Mouse (Mus musculus) gastrocnemius, adult 18-20 months (tissue): ENCODE measurements around the gene Atr. TPM values are rescaled to one million over a fixed set of nuclear protein-coding genes. Genes with fewer than 3 reads are reported as not detected.

ENCODE experiments used
- DNase-seq: peaks from one replicate; pipeline ENCODE4 v3.0.0; 2021; ENCODE audit warnings: low spot score
- long read RNA-seq, 2 experiments: library from polyadenylated mRNA; stranded (forward); transcript quantifications; one replicate each; pipeline ENCODE4 v2.0.0; 2021
- total RNA-seq, 2 experiments: library from RNA; stranded (reverse); gene quantifications; 2 replicates each; pipeline ENCODE4 v1.2.3; 2021

Gene Atr
- 1 to 10 TPM; 3.5 to 3.8 TPM for total RNA-seq
- long read RNA-seq, experiment 1, partial matches to known transcripts: 0 of 1 reads
- long read RNA-seq, experiment 1, other reads (novel, unspliced or antisense): 1 of 1 reads
- long read RNA-seq, experiment 2, partial matches to known transcripts: 1 of 2 reads
- long read RNA-seq, experiment 2, other reads (novel, unspliced or antisense): 1 of 2 reads

DNA sequence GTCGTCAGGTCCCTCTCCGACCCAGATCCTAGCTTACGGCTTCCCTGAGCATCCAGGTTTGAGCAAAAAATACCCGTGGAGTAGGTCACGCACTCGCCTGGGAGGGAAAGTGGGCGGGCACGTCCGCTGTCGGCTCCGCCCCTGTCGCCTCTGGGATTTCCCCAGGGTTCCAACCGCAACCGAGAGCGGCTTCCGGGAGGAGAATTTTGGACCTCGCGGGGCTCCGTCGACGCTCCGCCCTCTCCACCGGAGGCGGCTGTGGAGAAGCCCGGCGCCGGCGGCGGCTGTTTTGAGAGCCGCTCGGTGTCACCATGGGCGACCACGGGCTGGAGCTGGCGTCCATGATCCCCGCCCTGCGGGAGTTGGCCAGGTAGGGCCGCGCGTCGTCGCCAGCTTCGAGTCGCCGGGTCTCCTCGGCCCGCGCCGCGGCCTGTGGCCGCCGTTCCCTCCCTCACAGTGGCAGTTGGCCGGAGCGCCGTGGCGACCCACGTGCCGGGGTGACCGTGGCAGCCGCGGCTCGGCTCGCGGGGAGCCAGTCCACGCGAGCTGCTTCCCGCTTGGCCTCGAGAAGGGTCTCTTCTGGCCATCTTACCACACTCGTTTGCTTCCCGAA lies at the start of gene Atr:
Gene Atr, plus strand, starts transcription at position 184 of the 613 bp plus-strand sequence.
- DNase-seq: peak; percentile 95

DNA sequence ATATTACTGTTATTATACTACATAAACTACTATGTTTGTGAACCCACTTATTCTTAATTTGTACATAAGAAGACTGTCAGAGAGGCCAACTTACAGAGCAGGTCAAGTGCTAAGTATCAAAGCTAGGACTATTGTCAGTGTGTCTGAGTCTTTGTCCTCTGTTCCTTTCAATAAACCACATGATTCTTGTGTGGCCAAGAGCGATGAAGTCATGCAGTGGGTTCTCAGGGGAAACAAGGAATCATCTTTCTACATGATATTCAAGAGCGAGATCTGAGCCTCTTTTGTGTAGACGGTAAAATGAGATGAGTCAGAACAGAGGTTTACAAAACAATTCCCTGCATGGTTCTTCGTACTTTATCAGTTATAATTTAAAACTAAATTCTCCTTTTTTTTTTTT lies 47.8 kb upstream of the Atr start:
- DNase-seq: no peak

DNA sequence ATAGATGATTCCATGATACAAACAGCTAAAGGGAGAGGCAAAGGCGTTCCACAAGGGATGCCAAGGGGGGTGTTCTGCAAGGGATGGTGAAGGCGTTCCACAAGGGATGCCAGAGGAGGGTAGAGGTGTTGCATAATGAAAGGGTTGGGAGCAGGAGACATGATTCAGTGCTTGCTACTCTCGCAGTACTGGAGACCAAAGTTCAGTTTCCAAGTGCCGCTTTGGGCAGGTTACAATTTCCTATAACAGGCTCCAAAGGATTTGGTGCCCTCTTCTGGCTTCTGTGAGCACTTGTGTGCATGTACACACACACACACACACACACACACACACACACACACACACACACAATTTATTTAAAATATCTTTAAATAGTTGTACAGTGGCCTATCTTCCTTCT lies 45.6 kb upstream of the Atr start:
- DNase-seq: no peak

DNA sequence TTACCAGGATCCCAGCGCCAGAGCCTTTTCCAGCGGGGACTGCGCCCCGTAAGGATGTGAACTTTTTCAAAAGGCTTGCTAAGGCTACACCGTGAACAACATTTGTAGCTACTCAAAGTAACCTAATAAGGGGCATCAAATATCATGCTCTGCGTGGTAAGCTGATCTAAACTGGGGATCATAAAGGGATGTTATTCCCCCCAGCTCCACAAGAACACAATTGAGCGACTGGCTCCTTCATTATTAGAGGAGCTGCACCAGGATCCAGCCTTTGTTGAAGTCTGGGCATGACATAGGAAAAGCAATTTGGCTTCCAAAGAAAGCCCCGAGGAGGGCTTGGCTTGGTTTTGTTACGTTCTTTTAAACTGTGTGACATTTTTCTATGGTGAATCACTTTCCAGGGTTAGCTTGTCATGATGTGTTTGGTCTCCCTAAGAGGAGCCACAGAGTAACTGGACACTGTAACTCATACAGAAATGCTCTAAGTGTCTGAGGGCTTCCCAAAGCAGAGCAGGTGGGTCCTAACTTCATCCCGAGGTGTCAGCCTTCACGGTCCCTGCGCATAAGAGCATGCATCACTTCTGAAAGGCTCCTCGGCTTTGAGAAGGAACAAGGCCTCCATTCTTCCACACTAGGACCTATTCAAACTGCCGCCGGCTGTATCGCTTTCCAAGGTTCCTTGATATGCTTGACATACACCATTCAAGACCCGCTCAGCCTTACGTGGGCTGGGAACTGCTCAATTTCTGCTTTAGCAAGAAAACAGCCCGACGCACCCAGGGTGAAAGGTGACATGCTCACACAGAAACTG lies 43.5 kb upstream of the Atr start:
- DNase-seq: no peak

DNA sequence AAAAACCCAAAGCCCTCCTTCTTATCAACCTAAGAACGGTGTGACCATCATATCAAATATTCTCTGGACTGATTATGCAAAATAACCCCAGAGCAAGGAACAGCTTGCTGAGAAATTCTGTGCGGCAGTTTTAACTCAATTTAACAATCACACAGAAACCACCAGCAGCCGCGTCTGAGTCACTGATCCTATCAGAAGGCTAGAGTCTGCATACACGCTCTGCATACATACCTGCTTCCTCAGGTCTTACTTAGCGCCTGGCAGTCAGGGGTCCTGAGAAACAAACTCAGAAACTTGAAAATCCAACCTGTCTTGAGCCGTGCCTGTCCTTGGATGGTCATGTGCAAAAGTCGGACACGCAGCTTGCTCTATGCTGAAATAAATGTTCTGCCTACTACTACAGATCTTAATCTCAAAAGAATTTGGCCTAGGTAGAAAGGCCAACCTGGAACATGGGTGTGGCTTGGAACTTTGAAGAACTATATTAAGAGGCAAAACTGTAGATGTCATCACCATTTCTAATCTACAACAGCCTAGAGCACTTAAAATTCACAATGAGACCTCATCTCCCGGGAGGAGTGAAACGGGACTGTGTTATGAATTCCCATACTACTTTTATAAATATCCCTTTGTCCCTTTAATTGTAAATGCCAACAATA lies 42.3 kb upstream of the Atr start:
- no peak for DNase-seq

DNA sequence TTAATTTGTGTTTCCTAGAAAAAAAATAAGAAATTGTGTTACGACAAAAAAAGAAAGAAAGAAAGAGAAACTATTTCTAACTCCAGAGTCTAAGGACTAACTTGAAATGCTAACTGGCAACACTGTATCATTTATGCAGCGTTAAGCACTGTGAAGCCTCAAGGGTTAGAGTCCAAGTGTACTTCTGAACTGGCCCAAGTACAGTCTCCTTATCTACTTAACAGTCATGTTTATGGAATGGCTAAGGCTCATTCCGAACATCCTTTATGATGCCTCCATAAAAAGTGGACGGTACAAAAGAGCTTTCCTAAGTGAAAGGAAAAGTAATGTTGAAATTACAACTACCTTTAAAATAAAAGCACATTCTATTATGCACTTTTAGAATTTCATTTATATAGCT lies 41.7 kb upstream of the Atr start:
- DNase-seq: no peak

DNA sequence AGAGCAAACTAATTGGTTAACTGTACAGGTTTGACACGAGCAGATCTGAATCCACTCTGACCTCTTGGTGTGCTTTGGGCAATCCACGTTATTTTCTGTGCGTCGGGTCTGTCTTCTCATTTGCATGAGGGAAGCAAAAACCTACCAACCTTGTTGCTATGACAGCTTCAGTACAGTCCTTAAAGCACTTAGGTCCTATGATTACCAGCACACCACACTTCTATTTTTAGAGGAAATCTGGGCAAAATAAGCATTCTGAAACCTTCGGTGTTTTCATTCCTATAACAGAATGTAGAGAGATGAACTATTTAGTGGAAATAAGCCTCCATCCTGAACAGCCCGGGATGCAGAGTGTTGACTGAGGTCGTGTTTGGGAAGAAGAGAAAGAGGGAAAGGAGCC lies 34.9 kb upstream of the Atr start:
- no peak for DNase-seq

DNA sequence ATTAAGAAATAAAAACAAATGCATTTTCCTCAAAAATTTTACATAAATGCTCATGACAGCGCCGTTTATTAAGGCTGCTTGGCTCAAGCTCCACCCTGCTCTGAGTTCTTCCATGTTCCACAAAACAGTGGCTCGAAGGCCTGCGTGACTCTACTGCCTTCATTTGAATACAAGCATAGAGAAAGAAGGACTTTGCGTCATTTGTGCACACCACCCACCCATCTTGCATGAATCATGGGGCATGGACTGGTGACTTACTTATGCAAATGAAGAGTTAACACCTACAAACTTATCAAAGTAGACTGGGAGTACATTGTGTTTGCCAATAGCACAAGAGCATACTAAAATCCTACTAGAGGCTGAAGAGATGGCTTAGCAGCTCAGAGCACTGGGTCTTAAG lies 29.8 kb upstream of the Atr start:
- DNase-seq: no peak

DNA sequence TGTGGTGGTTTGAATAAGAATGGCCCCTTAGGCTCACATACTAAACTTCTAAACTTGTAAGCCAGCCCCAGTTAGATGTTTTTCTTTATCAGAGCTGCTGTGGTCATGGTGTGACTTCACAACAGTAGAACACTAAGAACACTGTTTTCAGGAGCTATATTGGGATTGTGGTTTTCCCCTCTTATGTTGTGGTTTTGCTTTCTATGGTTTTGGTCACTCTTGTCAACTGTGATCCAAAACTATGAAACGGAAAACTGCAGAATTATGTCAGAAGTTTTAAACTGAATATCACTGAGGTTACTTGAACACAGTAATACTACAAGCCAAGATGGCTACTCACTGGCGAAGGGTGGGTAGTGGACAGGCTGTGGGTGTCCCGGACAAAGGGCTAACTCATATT lies 24.6 kb upstream of the Atr start:
- DNase-seq: no peak

DNA sequence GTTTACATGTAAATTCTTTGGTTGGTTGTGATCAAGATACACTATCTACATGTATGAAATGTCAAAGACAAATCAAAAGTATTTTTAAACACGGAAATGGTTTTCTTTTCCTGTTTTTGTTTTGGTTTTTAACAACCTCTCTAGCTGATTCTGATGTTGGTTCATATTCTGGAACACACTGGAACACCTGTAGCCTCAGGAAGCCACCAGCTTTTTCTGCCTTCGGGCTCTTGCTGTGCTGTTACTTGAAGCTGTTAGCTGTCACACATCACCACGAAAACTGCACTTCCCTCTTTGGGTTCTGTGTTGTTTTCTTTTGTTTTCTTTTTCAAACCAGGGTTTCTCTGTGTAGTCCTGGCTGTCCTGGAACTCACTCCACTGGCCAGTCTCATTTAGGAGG lies 22.6 kb upstream of the Atr start:
- no peak for DNase-seq

DNA sequence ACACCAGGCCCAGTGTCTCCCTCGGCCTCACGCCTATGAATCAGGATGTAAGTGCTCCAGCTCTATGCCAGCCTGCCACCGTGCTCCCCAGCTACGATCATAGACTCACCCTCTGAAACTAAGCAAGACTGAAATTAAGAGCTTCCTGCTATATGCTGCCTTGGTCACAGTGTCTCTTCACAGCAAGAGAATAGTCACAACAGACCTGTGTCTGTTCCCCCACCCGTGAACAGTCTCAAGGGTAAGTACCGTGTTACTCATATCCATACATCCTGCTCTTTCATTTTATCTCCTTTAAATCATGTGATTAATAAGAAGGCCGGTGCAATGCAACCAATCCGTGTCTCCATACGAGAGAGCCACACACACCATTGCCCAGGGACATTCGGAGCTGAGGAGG lies 21.7 kb upstream of the Atr start:
- DNase-seq: no peak

DNA sequence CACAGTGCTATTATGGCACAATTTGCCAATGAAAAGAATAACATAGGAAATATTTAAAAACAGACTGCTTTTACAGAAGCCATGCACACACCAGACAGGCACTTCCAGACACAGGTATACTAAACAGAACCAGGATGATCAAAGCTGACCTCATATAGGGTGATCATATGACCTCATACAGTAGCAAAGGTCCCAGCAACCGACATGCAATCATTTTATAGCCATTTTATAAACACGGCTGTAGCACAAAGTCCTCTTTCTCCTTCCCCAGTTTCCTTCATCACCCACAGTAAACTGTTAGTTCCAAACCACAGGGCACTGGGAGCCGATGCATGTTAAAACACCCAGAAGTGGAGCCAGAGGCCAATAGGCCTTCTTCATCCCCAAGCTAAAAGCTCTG lies 18.0 kb upstream of the Atr start:
- no peak for DNase-seq

DNA sequence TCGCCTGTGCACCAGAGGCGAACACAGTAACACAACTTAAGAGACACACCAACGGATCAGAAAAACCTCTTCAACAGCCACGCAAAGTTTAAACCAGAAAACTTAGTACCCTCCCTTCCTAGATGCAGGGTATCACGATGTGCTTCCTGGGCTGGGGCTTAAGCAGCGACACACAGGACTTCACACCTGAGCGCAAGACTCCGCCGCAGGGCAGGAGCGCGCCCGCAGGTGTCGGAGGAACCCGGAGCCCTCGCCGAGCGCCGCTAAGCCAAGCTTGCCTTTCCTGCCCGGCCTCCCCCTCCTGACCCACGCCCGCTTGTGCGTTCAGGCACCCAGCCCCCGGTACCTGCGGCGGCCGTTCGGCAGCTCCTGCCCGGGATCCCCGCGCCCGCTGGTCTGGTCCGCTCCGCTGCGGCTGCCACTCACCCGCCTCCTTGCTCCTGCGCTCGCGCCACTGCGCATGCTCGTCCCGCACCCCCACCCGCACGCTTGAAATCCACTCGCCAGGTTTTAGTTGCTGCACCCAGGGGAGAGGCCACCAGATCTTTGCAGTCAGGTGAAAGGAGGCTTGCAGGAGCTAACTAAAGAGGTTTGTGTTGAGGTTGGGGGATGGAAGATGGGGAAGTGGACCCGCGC lies 12.5 kb upstream of the Atr start, which contains the start of gene Pls1:
Gene Pls1, minus strand, starts transcription at position 487 of the 636 bp plus-strand sequence.
- peak; percentile 54 for DNase-seq

DNA sequence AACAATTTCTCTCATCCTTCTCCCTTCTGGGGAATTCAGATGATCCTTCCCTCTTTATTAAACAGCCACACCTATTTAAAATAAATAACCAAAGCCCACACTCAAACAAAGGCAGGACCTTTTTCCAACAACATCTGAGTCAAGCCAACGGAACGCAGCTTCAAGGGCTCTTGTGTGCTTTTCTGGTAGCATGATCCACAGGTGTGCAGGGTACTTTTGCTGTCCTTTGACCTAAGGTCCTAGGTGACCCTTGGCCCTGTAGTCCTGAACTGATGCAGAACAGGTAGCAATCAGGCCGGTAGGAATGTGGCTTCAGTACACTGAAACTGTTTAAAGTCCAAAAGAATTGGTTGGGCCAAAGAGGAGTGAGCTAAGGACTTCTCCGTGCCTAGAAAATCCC lies 11.7 kb upstream of the Atr start:
- DNase-seq: no peak

DNA sequence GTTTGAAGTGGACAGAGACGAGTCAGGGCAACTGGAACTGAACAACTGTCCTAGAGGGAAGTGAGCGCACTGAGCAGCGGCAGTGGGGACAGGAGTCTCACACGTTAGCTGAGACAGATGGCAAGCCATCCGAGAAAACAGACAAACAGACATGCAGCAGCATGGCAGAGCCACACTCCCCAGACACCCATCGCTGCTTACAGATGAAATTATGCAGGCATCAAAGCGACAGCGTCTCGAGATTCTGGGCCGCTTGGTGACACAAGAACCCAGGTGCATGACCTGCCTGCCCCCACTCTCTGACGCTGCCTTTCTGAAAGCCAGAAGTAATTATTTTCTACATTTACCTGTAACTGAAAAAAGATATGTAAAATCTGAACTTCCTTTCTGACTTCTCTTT lies 5.7 kb upstream of the Atr start:
- no peak for DNase-seq

DNA sequence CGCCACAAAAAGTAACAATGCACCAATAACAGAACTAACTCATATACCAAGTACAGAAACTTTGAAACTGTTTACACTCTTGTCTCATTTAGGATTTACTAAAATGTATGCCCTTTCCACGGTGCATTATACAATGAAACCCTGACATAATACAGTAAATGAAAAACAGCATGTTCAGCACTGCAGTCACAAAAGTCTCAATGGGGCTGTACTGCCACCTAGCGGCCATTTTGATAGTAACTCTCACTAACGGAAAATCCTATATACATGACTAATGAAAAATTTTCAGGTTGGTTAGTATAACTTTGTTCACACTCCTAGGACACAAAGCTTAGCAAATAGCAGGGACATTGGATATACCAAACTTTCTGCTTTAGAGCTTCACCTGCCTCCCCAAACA lies 4.5 kb upstream of the Atr start:
- DNase-seq: peak; percentile 64

DNA sequence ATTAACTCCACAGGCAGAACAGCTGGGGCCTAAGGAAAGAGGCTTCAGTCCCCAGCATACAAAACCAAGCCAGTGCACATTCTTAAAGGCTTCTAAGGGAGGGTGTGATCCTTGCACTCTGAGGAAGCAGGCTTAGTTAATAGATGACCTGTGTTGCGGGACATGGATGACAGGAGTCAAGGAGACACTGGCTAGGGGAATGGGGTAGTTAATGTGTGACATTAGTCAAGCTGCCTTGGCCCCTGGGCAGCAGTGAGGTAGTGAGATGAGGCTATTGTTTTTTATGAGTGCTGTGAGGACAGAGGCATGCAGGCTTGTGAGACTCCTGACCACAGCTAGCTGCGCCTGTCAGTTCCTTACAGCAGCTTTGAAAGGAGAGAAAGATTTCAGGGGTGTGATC lies 2.5 kb upstream of the Atr start:
- DNase-seq: no peak

DNA sequence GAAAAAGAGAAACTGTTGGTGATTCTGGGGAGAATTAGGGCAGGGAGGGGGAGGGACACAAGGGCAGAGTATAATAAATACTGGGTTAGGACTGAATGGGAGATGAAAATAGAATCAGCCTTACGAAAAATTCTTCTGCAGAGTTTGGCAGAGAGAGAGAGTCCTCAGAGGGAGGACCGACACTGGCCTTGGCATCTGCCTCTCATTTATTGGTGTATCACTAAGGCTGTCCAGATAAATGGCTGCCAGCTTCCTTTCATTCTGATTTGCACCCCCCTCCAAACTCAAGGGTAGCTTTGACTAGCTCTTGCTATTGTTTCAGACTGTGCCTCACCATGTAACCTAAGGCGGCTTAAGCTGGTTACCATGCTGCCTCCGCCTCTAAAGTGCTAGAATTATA lies 1.4 kb upstream of the Atr start:
- no peak for DNase-seq

DNA sequence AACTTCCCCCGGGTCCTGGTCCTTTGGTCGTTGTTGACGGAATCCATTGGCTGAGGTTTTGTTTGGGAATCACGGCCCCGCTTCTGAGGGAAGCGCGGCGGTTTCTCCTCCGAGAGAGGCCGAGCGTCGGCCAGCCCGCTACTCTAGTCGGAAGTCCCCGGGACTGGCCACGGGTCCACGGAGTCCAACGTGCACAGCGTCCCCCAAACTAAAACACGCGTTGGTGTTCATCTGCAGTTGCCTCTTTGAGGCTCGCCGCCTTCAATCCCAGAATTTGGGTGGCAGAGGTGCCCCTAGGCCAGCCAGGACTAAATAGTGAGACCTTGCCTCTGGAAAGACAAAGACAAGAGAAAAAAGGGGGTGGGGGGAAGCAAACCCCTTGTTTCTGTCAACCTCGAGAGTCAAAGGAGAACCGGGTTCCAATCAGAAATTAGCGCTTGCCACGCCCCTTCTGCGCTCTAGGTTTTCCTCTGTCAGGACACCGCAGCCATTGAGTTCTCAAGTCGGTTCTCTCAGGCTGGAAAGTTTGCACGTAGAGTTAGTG lies 702 bp downstream of the Atr start:
- no peak for DNase-seq

DNA sequence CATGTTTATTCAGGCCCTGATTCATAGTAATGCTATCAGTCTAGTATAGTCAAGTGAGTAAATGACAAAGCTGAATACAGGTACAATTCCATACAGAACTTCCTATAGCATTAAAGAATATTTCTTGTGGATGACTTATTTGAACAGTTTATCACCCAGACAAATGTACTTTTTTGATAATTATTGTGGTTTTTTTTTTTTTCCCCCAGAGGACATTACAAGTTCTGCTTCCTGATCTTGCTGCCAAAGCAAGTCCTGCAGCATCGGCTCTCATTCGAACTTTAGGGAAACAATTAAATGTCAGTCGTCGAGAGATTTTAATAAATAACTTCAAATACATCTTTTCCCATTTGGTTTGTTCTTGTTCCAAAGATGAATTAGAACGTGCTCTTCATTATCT lies 20.8 kb downstream of the Atr start:
- no peak for DNase-seq

DNA sequence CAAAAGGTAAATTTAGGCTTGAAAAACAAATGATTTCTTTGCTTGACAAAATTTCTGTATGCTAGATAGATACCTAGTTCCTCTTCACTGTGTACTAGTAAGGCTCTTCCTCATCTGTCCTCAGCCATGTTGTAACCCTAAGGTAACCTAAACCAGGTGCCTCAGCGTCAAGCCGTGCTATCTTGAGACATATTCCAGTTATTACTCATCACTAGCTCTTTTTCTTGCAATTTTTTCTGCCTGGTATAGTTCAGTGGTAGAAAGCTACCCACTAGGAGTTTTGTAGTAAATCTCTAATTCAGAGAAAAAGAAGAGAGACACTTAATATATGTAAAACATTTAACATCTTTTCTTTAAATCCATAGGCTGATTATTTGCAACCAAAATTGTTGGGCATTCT lies 25.4 kb downstream of the Atr start:
- no peak for DNase-seq

DNA sequence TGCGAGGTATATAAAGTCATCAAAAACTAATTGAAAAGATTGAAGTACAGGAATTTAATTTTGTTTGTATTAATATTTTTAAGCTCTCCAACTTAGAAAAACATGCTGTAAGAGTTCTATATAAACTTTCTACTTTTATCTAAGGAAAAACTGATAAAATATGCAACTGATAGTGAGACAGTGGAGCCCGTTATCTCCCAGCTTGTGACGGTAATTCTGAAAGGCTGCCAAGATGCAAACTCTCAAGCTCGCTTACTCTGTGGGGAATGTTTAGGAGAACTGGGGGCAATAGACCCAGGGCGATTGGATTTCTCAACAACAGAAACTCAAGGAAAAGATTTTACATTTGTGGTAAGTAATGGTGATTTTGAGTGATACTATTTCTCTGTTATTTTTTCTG lies 40.0 kb downstream of the Atr start:
- no peak for DNase-seq
